Mouse (Mus musculus) right cerebral cortex, postnatal 10 days (tissue): ENCODE data around the gene Acot2.

Experiments used
- DNase-seq, 2 experiments: peaks; one replicate each; pipeline ENCODE4 v3.0.0; 2021; ENCODE audit warnings: low spot score in 2 of 2

Acot2 gene

GRCm38 (mm10) chr12:84038241-84038640, 50.6 kb downstream of the Acot2 start, which contains the start of gene Acot4:
Gene Acot4, plus strand, starts transcription at chr12:84038379.
- DNase-seq = peak; percentile 34 to 37

GRCm38 (mm10) chr12:84038691-84039111, 51.0 kb downstream of the Acot2 start, which contains the start of gene Gm49366:
Gene Gm49366, plus strand, starts transcription at chr12:84038935.
- peak; percentile 35 to 38 for DNase-seq

- DNase-seq = no peak
Measured at GRCm38 (mm10) chr12:84042248-84042647, 54.6 kb downstream of the Acot2 start.
